Comparison of ENCODE assay signal across 10 mouse cellular contexts in the genomic region with DNA sequence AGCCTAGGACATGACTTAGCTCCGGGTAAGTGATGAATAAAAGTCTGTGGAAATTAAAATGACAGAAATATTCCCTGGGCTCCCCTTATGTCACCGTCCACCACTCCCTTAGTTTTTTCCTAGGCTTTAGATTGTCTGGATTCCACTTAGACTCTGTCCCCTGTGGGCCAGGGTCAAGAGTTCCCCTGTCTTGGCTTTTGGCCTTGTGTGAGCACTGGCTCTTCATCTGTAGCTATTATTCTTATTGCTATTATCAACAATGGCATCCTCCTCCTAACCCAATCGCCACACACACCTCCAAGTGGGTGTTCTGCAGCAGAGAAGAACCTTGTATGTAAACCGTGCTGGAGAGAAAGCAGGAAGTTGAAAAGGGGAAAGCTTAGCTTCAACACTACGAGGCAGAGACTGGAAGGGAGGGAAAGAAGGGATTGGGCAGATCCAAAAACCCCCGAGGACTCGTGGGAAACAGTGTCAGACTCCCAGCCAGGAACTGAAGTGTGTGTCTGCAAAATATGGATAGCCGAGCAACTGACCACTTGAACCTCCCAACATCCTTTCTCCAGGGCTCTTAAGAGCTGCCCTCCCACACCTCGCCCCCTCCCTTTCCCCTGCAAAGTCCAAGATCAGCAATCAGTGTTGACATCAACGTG. TPM values are rescaled to one million over a fixed set of nuclear protein-coding genes. Genes with fewer than 3 reads are reported as not detected.
DNase-seq lines count a peak whose midpoint lies in the region.
"Had no signal": no experiment of that assay in that cellular context is flagged by ENCODE, and none has a peak within 500 bp of the region (broad histone marks: within the 10 kb centered on the region; RNA-seq: fewer than 3 reads in every experiment).

No protein-coding gene starts in this region.

- DNase-seq in embryo, embryonic 11 days = peak; percentile 12
- DNase-seq in embryo, embryonic 10 days (ENCODE audit: low spot score) = no peak
- peak; percentile 18 for DNase-seq in lung, adult 18-20 months
- DNase-seq in lung, postnatal 10 days = no peak
- peak; percentile 44 to 57 for DNase-seq in heart, adult 9 months (ENCODE audit: low spot score in 2 of 2)
- DNase-seq in lung, postnatal 25 days (ENCODE audit: low spot score) = peak; percentile 12
- DNase-seq in left cerebral cortex, adult 11 months (ENCODE audit: low spot score) = no peak
- no peak for DNase-seq in frontal cortex, adult 2 months (ENCODE audit: extremely low spot score in 1 of 2, low spot score in 1 of 2)
- DNase-seq: kidney, postnatal 36 days; liver, embryonic 13.5 days had no signal

RNA-seq across cellular contexts. Expression of a gene that starts 41.4 kb away (rescaled TPM):
- 0.16 and 0.34 TPM in 2 replicates for polyA plus RNA-seq in frontal cortex, adult 2 months (2012; rRNA removed)

Comparison
In these comparisons a context has a peak if more than half of its experiments do, and no peak if none do; other contexts are left out.
1. DNase-seq: peak in embryo, embryonic 11 days (single experiment), lung, adult 18-20 months (2 of 2), heart, adult 9 months (2 of 2) and lung, postnatal 25 days (single experiment); none in embryo, embryonic 10 days (single experiment), lung, postnatal 10 days (single experiment), left cerebral cortex, adult 11 months (single experiment) and frontal cortex, adult 2 months (0 of 2).